ENCODE assay signal across 28 mouse cellular contexts in the genomic region with DNA sequence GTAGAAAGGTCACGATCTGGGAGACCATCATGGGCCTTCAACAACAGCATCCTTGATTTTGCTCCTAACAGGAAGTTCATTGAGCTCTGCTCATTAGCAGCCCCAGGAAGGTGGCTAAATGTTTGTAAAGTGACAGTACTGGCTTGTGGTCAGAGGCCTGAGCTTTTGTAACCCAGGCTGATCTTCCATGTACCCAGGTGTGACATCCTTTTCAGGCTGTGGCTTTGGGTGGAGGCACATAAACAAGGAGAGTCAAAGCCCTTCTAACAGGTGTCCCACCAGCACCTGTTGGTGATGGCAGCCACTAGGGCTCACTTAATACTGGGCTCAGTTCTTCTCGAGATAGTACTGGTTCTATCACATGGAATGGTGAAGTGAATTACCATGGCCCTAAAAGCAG.
"Had no signal": no experiment of that assay in that cellular context is flagged by ENCODE, and none has a peak within 500 bp of the region (broad histone marks: within the 10 kb centered on the region; RNA-seq: fewer than 3 reads in every experiment).

No protein-coding gene starts in this region.

- H3K27ac ChIP-seq: gastrocnemius, adult 2 months; heart, embryonic 10.5 days; hindbrain, embryonic 10.5 days; hindbrain, embryonic 12.5 days; hindbrain, embryonic 14.5 days; kidney, embryonic 15.5 days; kidney, postnatal 0 days; left cerebral cortex, adult 2 months; limb, embryonic 10.5 days; limb, embryonic 12.5 days; liver, embryonic 13.5 days had no signal

- H3K4me2 ChIP-seq: heart, embryonic 12.5 days; hindbrain, embryonic 12.5 days; hindbrain, embryonic 14.5 days; kidney, embryonic 15.5 days; limb, embryonic 12.5 days; liver, embryonic 11.5 days; liver, embryonic 13.5 days had no signal

- ATAC-seq: hindbrain, embryonic 16.5 days; intestine, embryonic 16.5 days had no signal

- H3K4me3 ChIP-seq: gastrocnemius, adult 2 months; heart, embryonic 10.5 days; heart, embryonic 12.5 days; hindbrain, embryonic 10.5 days; hindbrain, embryonic 12.5 days; kidney, embryonic 15.5 days; left cerebral cortex, adult 2 months; limb, embryonic 10.5 days; limb, embryonic 12.5 days; liver, embryonic 13.5 days had no signal

- H3K9me3 ChIP-seq: heart, embryonic 10.5 days; kidney, embryonic 15.5 days; limb, embryonic 10.5 days; liver, embryonic 13.5 days had no signal

- H3K27me3 ChIP-seq: heart, embryonic 12.5 days; hindbrain, embryonic 12.5 days; kidney, embryonic 15.5 days; limb, embryonic 12.5 days; liver, embryonic 13.5 days had no signal

- H3K36me3 ChIP-seq: heart, embryonic 10.5 days; heart, embryonic 12.5 days; hindbrain, embryonic 10.5 days; hindbrain, embryonic 12.5 days; kidney, embryonic 15.5 days; limb, embryonic 10.5 days; limb, embryonic 12.5 days; liver, embryonic 13.5 days had no signal

- DNase-seq: gastrocnemius, adult 2 months; gastrocnemius, postnatal 10 days; gastrocnemius, postnatal 25 days; heart, adult 18-20 months; heart, postnatal 10 days; heart, postnatal 4 days; kidney, adult 11 months; kidney, adult 2 months; kidney, adult 9 months; kidney, postnatal 14 days; kidney, postnatal 36 days; layer of hippocampus, adult 9-11 months; layer of hippocampus, postnatal 36 days; liver; liver, embryonic 13.5 days had no signal

- H3K9ac ChIP-seq: heart, embryonic 12.5 days; hindbrain, embryonic 12.5 days; hindbrain, embryonic 14.5 days; kidney, embryonic 15.5 days; limb, embryonic 12.5 days; liver, embryonic 13.5 days had no signal
